Mouse (Mus musculus): ENCODE data around the gene Src.
A peak's percentile ranks its signal among the peaks of the same experiment; 100 is the strongest.

DNA sequence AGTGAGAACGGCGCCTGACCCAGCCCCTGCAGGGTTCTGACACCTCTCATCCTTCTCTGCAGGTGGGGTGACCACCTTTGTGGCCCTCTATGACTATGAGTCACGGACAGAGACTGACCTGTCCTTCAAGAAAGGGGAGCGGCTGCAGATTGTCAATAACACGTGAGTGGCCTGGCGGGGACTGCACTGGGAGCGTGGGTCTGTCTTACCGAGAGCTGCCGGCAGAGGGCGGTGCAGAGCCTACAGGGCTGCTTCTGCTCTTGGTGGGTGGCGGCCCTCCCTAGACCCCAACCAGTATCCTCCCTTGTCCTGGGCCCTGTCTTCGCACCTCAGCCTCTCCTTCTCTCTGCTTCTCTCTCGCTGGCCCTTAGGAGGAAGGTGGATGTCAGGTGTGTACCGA lies 40.2 kb downstream of the Src start:
- TF ChIP-seq POLR2A (IDR thresholded peaks at IDR 0.05; ENCODE audit: extremely low read depth, insufficient read depth, low read length) (no peak), CTCF (IDR thresholded peaks at IDR 0.05; ENCODE audit: low read depth, low read length) (peak; percentile 90)
